Mouse (Mus musculus) right cerebral cortex, adult 2 months (tissue): Measurements from ENCODE around the gene Imp3.
"Not testable (repeated sequence)": the region's sequence is repeated elsewhere in the genome, so short reads cannot be mapped to it uniquely, and the experiment has no call there.

Experiments used
- DNase-seq, 2 experiments: peaks; one replicate each; pipeline ENCODE4 v3.0.0; 2021 to 2022; ENCODE audit warnings: low spot score in 2 of 2

Imp3 gene

GRCm38 (mm10) chr9:56922746-56923145, 14.5 kb upstream of the Imp3 start:
- DNase-seq: no peak

- DNase-seq: no peak
Observed at GRCm38 (mm10) chr9:56923841-56924650, 13.2 kb upstream of the Imp3 start.

- DNase-seq: peak in 1 of 2 experiments; percentile 21
Observed at GRCm38 (mm10) chr9:56924651-56925027, 12.6 kb upstream of the Imp3 start.

- DNase-seq: no peak
Observed at GRCm38 (mm10) chr9:56925291-56926024, 11.8 kb upstream of the Imp3 start.

GRCm38 (mm10) chr9:56926025-56926360, 11.3 kb upstream of the Imp3 start:
- no peak for DNase-seq

GRCm38 (mm10) chr9:56926387-56926786, 10.9 kb upstream of the Imp3 start:
- no peak for DNase-seq

DNA sequence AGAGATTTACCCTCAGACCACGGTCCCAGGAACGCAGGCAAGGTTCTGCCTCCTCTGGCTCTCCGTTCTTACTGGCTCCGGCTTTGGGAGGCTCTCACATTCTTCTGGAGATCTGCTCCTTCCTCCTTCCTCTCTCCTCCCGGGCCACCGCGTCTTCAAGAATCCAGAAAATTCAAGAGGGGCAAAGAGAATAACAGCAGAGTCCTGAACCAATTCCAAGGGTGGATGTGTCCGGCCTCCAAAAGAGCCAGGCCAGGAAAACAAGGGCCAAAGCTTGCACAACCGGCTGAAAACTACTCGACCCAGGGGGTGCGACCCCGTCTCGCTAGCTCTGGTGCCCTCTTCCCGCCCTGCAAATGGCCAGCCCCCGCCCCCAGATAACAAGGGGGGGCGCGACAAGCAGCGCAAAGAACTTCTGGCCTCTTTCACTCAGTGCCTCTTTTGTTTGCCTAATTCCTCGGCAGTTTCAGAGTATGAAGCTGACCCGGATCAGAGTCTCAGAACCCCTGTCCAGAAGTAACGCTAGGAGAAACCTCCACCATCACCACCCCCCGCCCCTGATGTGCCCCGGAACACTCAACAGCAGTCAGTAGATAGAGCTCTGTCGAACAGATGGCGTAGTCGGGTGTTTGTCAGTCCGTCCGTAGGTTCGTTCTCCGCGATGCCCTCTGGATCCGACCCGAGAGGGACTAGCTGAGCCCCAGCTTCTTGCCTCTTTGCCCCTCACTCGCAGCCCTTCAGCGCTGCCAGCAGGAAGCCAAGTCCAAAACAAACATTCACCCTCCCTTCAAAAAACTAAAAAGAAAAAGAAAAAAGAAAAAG, 9.9 kb upstream of the Imp3 start:
- DNase-seq: peak in 1 of 2 experiments; percentile 14

DNA sequence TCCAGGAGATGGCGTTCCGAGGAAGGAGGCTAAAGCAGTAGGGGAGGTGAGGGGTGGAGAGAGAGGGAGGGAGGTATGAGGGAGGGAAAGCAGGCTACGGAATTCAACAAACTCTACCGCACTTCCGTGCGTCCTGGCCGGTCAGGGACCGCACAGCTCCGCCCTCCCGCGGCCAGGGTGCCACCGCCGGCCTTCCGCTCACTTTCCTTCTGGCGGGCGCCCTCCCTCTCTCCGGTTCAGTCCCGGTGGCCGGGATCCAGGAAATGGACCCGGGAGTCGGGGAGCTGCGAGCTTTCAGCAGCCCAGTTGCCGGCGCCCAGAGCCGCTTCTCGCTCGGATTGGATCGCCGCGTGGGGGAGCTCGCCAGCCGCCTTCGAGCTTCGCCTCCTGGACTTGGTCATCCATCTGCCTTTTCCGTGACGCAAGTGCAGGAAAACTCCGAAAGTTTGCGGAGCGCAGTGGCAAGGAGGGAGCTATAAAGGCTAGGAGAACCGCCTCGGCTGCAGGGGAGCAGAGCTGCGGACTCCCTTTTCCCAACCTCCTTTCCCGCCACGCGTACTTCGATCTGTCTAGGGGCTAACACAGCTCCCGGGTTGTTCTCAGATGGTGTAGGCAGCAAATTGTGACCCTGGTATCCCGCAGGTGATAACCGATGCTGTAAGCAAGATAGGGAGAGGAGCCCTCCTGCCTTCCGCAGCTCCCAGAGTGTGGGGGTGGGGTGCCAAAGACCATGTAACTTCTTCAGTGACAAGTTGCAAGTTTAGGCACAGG, 9.0 kb upstream of the Imp3 start, which contains the start of gene Snx33:
Gene Snx33, minus strand, starts transcription at position 331 of the 771 bp plus-strand sequence.
- DNase-seq: peak; percentile 88 to 89

DNA sequence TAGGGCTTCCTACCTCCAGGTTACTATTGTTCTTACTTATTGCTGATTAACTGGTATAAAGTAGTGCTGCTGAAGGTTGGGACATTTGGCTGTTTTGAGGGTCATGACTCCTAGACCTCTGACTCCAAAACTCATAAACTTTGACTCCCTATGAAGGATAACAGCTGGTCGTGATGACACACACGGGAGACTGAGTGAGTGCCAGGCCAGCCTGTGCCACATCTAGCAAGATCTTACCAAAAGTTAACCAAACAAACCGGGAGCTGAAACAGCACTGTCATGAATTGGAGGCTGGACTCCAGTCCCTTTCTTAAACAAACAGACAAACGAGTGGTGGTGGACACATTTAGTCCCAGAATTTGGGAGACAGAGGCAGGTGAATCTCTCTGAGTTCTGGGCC, 7.8 kb upstream of the Imp3 start:
- DNase-seq: no peak

- DNase-seq: no peak
Observed at GRCm38 (mm10) chr9:56930556-56930955, 6.7 kb upstream of the Imp3 start.

DNA sequence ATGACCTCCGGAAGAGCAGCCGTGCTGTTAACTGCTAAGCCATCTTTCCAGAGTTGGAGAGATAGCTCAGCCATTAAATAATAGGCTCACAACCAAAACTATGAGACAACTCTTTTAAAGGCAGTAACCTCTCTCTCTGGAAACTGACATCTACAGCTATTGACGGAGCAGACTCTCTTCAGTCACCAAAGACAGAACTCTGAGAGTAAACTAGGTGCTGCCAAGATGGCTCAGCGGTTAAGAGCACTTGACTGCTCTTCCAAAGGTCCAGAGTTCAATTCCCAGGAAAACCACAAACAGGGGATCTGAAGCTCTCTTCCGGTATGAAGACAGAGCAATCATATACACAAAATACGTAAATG, 433 bp upstream of the Imp3 start:
- no peak for DNase-seq

- no peak for DNase-seq
Observed at GRCm38 (mm10) chr9:56938374-56938773, 1.1 kb downstream of the Imp3 start.

- peak; percentile 45 to 58 for DNase-seq
Observed at GRCm38 (mm10) chr9:56947481-56947880, 10.2 kb downstream of the Imp3 start.

DNA sequence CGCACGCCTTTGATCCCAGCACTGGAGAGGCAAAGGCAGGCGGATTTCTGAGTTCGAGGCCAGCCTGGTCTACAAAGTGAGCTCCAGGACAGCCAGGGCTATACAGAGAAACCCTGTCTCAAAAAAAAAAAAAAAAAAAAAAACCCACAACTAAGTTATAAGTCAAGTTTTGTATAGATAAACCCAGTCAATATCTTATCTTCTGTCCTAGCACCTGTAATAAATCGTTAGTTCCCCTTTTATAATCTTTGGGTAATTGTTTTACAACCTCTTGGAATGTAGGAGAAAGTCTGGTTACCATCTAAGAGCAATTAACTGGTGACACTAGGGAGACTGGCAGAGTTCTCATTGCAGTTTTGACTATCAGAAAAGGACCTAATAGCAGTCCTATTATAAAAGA, 11.4 kb downstream of the Imp3 start:
- not testable (repeated sequence) for DNase-seq

GRCm38 (mm10) chr9:56949767-56950166, 12.5 kb downstream of the Imp3 start:
- no peak for DNase-seq

DNA sequence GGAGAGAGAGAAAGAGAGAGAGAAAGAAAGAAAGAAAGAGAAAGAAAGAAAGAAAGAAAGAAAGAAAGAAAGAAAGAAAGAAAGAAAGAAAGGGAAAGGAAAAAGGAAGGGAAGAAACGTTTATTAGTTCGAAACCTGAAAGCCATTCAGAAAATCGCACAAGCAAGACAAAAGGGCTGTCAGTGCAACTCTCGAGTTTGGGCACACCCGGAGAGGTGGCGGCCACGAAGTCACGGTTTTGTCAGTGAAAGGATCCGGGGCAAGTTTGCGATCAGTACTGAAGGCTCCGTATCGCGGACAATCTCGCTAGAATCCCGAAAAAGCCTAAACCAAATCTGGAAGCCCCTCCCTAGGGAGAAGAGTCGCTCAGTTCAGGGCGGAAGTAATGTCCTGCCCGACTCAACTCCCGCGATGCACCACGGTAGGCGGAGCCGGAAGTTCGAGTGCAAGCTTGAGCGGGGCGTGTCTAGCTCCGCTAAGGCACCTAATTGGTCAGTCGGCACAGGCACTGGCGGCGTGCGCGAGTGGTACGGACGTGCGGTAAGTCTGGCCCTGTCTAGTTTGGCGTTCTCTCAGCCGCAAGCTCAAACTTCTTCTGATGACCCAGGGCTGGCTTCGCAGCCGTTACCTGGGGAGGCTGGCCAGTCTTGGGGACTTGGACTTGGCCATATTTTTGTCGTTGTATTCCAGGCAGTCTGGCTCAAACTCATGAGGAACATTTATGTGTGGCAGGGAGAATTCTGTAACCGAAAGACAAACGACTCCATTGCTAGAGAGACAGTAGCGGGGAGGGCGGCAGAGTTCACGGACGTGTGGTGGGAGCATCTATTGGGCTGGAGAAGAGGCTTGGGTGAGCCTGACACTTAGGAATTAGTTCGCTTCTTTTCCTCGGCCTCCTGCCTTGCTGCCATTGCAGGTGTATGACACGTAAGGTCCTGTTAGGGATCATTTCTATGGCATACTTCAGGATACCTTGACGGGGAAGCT, 13.4 kb downstream of the Imp3 start, which contains the start of gene Snupn:
Gene Snupn, plus strand, starts transcription at position 465 of the 987 bp plus-strand sequence.
- peak; percentile 96 to 97 for DNase-seq

DNA sequence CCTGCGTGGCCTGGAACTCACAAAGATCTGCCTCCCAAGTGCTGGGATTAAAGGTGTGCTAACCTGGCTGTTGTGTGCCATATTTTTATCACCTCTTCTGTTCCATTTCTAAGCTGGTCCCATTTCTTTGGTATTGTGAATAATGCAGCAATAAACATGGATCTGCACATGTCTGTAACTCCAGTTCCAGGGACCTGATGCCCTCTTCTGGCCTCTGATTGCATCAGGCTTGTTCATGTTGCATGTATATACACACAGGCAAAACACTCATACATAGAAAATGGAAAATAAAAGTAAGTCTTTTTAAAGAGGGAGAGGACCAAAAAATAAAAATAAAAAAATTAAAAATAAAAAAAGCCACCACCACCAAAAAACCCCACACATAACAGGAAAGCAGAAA, 16.3 kb downstream of the Imp3 start:
- DNase-seq: no peak

DNA sequence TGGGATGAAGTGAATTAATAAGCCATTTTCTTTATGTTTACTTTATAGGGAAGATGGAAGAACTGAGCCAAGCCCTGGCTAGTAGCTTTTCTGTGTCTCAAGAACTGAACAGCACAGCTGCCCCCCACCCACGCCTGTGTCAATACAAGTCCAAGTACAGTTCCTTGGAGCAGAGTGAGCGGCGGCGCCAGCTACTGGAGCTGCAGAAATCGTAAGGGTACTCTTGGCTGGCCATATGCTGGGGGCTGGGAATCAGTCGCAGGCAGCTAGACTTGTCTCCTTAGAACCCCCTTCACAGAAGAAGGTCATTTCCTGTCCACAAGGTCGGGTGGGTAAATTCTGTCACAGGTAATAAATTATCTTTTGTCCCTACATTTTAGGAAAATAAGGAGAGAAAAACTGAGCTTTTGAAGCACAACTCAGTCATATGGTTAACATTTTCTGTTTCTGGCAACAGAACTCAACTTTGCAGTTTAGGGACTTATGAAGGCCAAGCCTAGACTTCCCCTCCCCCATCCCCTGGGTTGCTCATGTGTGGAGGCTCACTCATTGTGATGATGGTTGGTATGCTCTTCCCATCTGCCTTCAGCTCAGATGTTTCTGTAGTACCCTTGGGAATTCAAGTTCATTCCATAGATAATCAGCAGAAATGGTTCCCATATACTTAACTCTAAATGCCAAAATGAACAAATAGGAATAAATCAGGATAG, 19.8 kb downstream of the Imp3 start:
- no peak for DNase-seq

GRCm38 (mm10) chr9:56958689-56959088, 21.4 kb downstream of the Imp3 start:
- no peak for DNase-seq

GRCm38 (mm10) chr9:56961591-56961990, 24.3 kb downstream of the Imp3 start:
- DNase-seq: no peak
